Mouse (Mus musculus): ENCODE data around the gene Tnrc6c. TPM values are rescaled to one million over a fixed set of nuclear protein-coding genes. Genes with fewer than 3 reads are reported as not detected.

Gene Tnrc6c
- polyA plus RNA-seq, 1 experiment = 56.5 TPM

DNA sequence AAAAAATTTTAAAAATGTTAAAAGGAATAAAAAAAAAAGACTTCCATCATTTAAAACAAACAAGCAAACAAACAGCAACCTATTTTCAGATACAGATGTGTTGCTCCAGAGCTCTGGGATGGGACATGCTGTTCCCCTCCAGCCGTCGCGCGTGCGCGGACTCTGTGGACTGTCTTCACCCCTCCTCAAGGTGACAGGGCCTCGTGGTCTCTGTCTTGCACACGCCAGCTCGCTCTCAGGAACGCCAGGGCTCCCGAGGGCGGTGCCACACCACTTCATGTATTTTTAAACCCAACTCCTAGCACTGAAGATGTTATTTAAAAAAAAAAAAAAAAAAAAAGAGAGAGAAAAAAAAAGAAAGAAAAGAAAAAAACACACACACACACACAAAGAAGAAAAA lies 108.2 kb downstream of the Tnrc6c start:
- no peak for DNase-seq (ENCODE audit: extremely low spot score in 1 of 2, low spot score in 1 of 2)

DNA sequence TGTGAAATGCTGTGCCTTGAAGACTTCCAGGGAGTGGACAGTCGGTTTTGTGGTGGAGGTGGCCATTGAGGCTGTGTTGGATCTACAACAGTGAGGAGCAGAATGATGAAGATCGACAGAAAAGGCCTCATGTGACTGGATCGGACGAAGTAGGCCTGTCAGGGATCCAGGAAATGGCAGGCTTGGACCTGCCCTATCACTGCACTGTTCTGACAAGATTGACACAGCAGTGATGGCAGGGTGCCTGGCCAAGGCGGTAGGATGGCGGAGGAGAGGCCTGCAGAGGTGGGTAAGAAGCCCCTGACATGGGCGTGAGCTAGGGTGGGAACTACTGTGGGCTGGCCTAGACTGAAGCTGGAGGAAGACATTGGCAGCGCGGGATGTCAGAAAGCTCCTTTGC lies 110.2 kb downstream of the Tnrc6c start:
- DNase-seq (ENCODE audit: extremely low spot score in 1 of 2, low spot score in 1 of 2) = no peak

- no peak for DNase-seq (ENCODE audit: extremely low spot score in 1 of 2, low spot score in 1 of 2)
Observed at GRCm38 (mm10) chr11:117765361-117765760, 111.3 kb downstream of the Tnrc6c start.

DNA sequence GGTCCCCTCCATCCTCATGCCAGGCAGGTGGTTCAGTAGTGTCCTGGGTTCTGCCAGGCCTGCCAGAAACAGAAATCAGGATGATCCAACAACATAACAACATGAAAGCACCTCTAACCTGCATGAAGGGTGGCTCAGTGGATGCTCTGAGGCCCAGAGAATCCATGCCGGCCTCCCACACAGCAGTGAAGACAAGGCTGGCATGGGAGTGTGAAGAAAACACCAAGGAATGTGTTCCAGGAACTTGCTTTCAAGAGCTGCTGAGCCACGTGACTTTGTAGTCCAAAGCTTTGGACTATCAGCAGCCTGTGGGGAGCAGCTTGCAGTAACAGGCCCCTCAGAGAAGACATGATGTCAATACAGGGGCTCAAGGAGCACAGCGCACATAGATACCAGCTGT lies 112.2 kb downstream of the Tnrc6c start:
- DNase-seq (ENCODE audit: extremely low spot score in 1 of 2, low spot score in 1 of 2) = peak in 1 of 2 experiments; percentile 61

DNA sequence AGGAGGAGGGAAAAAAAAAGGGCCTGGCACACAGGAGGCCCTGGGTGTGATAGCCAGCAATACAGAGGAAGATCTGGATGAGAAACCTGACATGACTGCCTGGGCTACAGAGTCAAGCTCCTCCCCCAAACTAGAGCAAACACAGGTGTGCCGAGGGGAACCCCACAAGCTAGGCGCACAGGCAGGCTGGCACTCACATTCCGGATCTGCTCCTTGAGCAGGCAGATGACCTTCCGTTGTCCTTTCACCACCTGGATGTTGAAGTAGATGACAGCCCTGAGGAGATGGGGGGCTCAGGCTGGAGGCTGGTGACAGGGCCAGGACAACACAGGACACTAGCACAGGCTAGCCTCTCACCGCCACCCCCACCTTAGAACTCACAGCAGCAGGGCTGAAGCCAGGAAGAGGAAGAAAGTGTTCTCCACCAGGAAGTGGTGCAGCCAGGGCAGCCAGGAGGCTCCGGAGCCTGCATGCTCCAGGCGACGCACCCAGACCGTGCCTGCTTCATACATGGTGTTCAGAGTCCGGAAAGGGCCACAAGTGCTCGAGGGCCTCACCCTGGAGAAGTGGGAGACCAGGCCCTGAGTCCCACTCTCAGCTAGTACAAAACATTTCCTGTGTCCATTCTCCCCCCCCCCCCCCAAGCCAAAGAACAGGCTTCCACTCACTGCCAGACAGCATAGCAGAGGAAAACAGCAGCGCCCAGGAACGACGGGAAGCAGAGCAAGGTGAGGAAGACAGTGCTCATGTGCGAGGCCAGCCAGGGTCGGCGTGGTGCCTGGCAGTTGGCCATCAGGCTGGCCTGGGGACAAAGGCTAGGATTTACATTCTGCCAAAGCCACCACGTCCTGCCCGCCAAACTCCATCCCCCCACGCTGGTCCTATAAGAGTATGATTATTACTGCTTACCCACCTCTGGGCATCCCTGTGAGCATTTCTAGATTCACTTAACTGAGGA lies 114.9 kb downstream of the Tnrc6c start:
- no peak for DNase-seq (ENCODE audit: extremely low spot score in 1 of 2, low spot score in 1 of 2)

GRCm38 (mm10) chr11:117769683-117770047 lies 115.6 kb downstream of the Tnrc6c start:
- DNase-seq (ENCODE audit: extremely low spot score in 1 of 2, low spot score in 1 of 2) = no peak

DNA sequence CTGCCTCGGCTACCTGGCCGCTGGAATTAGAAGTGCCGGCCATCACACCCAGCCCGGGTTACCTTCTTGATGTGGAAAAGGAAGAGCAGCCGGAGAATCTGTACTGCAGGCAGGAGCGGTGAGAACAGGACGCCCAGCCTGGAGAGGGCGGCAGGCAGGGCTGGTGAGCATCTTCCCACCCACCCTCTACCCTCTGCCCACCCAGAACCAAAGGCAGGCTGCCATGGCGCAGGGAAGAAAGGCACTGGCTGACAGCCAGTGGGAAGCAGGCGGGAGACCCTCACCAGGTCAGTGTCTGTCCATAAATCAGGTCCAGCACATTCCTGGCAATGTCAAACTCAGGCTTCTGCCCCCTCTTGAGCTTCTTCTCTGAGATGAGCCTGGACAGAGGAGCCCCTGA lies 116.3 kb downstream of the Tnrc6c start:
- DNase-seq (ENCODE audit: extremely low spot score in 1 of 2, low spot score in 1 of 2) = no peak

- no peak for DNase-seq (ENCODE audit: extremely low spot score in 1 of 2, low spot score in 1 of 2)
Observed at GRCm38 (mm10) chr11:117772352-117772751, 118.3 kb downstream of the Tnrc6c start.

GRCm38 (mm10) chr11:117774925-117775324 lies 120.8 kb downstream of the Tnrc6c start:
- no peak for DNase-seq (ENCODE audit: extremely low spot score in 1 of 2, low spot score in 1 of 2)

DNA sequence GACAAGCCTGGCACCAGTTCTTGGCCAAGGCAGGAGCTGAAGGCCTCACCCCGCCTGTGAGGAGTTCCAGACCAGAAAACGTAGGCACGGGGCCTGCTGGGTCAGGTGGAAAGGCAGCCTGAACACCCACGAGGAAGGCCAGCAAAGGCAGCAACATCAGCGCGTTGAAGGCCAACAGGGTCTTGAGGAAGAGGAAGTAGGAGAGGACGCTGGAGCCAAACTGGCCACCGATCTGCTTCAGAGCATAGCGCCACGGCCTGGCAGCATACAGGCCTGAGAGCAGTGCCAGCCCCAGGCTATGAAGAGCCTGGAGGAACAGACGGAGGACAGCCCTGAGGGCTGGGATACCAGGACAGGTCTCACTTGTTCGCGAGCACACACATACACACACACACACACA lies 121.5 kb downstream of the Tnrc6c start:
- DNase-seq (ENCODE audit: extremely low spot score in 1 of 2, low spot score in 1 of 2) = no peak

DNA sequence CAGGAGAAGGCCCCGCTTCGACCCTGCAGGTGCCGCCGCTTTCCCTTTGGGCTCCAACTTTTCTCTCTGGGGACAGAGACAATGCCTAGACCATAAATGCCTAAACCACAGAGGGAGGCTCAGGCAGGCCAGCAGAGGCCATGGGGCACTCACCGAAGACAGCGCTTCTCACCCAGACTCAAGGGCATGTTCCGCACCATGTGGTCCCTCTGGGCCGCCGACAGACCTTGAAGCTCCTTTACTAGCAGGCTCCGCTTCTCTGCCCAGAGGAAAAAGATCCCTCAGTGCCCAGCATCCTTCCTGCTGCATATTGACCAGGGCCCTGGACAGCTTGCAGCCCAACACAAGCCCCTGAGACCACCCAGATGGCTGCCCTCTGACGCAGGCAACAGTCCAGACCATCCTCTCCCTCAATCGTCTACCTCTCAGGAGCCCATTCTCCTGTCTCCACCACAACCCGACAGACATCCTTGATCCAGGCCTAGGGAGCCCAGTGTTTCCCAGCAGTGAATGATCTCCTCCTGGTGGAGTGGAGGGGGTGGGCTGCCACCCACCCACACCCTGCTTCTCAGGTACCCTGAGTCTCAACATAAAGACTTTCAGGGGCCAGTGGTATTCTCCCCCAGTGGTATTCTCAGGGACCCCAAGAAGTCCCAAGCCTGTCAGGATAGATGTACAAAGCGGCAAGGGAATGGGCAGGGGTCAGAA lies 122.2 kb downstream of the Tnrc6c start:
- no peak for DNase-seq (ENCODE audit: extremely low spot score in 1 of 2, low spot score in 1 of 2)

GRCm38 (mm10) chr11:117777111-117777510 lies 123.0 kb downstream of the Tnrc6c start:
- DNase-seq (ENCODE audit: extremely low spot score in 1 of 2, low spot score in 1 of 2) = no peak

DNA sequence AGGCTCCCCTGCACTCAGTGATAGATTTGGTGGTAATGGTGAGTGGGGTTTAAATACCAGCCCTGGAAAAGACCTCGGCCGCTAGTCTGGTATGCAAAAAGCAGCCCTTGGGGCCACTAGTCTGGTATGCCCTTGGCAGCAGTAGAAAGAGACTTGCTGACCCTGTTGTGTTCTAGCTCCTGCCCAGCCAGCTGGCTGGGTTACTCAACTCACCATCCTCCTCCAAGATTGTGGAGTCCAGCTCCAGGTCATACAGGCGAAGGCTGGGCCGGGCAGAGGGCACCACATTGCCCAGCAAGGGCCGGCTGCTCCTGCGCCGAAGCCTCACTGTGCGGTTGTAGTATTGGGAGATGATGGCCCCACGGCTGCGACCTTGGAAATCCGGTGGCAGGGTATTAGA lies 123.9 kb downstream of the Tnrc6c start:
- DNase-seq (ENCODE audit: extremely low spot score in 1 of 2, low spot score in 1 of 2) = no peak

DNA sequence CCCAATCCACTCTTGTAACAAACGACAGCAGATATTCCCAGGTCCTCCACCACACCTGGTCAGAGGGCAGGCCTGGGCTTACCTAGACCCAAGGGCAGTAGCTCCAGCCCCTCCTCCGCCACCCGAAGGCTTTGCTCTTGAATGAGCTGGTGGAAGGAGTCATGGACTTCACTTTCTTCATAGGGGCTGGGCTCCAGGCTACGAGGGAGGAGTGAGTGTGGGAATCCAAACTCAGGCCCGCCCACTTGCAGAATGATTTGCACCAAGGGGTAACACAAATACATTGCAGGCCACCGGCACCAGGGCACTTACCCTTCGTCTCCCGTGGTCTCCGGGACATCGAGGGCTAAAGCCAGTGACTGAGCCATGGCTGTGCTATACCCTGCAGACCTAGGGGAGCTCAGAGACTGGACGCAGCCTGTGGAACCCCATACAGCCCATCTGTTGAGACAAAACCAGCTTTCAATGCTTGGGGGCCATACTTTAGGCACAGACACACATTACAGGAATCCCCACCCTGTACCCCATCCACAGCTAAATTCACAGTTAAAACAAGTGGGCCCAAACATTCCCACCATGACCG lies 124.9 kb downstream of the Tnrc6c start:
- DNase-seq (ENCODE audit: extremely low spot score in 1 of 2, low spot score in 1 of 2) = no peak

- DNase-seq (ENCODE audit: extremely low spot score in 1 of 2, low spot score in 1 of 2) = peak in 1 of 2 experiments; percentile 34
Observed at GRCm38 (mm10) chr11:117779434-117780198, 125.5 kb downstream of the Tnrc6c start.

DNA sequence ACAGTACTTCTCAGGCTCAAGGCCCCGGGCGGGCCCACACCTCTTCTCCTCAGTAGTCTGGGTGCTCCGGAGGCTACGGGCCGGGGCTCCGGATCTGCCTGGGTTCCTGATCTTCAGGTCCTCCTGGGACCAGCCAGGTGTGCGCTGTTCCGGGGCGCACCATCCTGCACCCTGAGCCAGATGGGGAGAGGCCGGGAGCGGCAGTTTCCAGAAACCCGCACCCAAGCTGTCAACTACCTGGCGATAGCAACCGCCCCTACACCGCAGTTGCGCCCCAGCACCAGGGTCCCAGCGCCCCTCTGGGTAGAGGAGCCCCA lies 126.1 kb downstream of the Tnrc6c start:
- DNase-seq (ENCODE audit: extremely low spot score in 1 of 2, low spot score in 1 of 2) = no peak

DNA sequence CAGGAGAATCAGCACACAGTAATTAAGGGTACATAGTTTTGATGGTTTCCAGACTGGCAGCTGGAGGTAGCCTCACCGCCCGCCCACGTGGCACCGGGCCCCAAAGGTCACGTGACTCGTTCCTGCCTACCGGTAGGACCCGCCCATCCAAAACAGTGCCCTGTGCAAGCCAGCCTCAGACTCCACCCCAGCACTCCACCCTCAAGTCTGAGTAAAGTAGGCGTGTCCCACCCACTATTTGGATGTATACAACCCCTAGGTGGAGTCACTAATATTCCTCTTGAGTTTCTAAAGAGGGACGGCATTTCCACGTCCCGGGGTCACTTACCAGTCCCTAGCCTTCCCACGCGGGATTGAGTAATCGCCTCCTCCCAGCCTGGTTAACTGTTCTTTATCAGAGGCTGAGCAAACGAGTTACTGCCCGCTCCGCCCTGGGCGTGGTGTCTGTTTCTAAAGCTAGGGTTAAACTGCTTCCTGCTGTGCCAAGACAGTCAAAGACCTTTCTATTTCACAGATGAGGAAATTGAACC lies 126.6 kb downstream of the Tnrc6c start:
- peak in 1 of 2 experiments; percentile 56 for DNase-seq (ENCODE audit: extremely low spot score in 1 of 2, low spot score in 1 of 2)

- no peak for DNase-seq (ENCODE audit: extremely low spot score in 1 of 2, low spot score in 1 of 2)
Observed at GRCm38 (mm10) chr11:117781199-117781821, 127.2 kb downstream of the Tnrc6c start.

GRCm38 (mm10) chr11:117781993-117782704 lies 128.1 kb downstream of the Tnrc6c start, which contains the start of the genes Tmc8 and Tmc6:
Gene Tmc8 (plus strand): TSS chr11:117782076.
Gene Tmc6 (minus strand): TSS chr11:117782198.
- DNase-seq (ENCODE audit: extremely low spot score in 1 of 2, low spot score in 1 of 2) = no peak
